Mouse (Mus musculus) forebrain, embryonic 15.5 days (tissue): Measurements from ENCODE around the gene Hapln2. TPM values are rescaled to one million over a fixed set of nuclear protein-coding genes. Genes with fewer than 3 reads are reported as not detected.

Experiments
- ATAC-seq: fragments of 200-750 bp; cut with Nextera tagmentation; replicated peaks from 2 replicates; pipeline ENCODE4 v1.8.0; 2017; ENCODE audit warnings: mild to moderate bottlenecking, moderate TSS enrichment, moderate library complexity
- H3K27ac ChIP-seq: fragments of 300-500 bp; sonication (generic); replicated peaks from 2 replicates; pipeline ENCODE4 v1.5.1; 2015; ENCODE audit warnings: mild to moderate bottlenecking, inconsistent platforms
- H3K27me3 ChIP-seq: fragments of 300-500 bp; sonication (generic); 2 replicates; pipeline ENCODE4 v1.6.1; 2015; ENCODE audit warnings: inconsistent platforms
- H3K36me3 ChIP-seq: fragments of 300-500 bp; sonication (generic); 2 replicates; pipeline ENCODE4 v1.6.1; 2015; ENCODE audit warnings: mild to moderate bottlenecking, inconsistent platforms
- H3K4me1 ChIP-seq: fragments of 300-500 bp; sonication (generic); 2 replicates; pipeline ENCODE4 v1.6.1; 2015; ENCODE audit warnings: inconsistent platforms
- H3K4me2 ChIP-seq: fragments of 300-500 bp; sonication (generic); replicated peaks from 2 replicates; pipeline ENCODE4 v1.6.1; 2015; ENCODE audit warnings: mild to moderate bottlenecking, inconsistent platforms
- H3K4me3 ChIP-seq: fragments of 300-500 bp; sonication (generic); 2 replicates; pipeline ENCODE4 v1.5.1; 2015; ENCODE audit warnings: mild to moderate bottlenecking, inconsistent platforms
- H3K9ac ChIP-seq: fragments of 300-500 bp; sonication (generic); replicated peaks from 2 replicates; pipeline ENCODE4 v1.6.1; 2015; ENCODE audit warnings: mild to moderate bottlenecking, inconsistent platforms
- H3K9me3 ChIP-seq: fragments of 300-500 bp; sonication (generic); 2 replicates; pipeline ENCODE4 v1.6.1; 2016; ENCODE audit warnings: inconsistent platforms
- WGBS: fragments of 180-500 bp; shearing (Covaris S2); methylation state at CpG from one replicate; pipeline ENCODE4 v1.1.7; 2015; ENCODE audit warnings: mixed read lengths; 5-methylcytosine and 5-hydroxymethylcytosine counted together
- polyA plus RNA-seq: library from polyadenylated mRNA; unstranded; fragments of >200 nt; fragmentation: Nextera tagmentation; extraction: Ambion mirVana; gene quantifications from 2 replicates; pipeline ENCODE4 v1.2.1, GENCODE M21; 2015

Gene Hapln2
- polyA plus RNA-seq, 1 experiment from 2014 or later, result 0.43 TPM

GRCm38 (mm10) chr3:88000181-88000580 is 27.2 kb downstream of the Hapln2 start, which contains the start of gene Bcan:
Gene Bcan (minus strand): TSS chr3:88000230.
- peaks cover 78% of the 10 kb centered on the region for H3K27me3 ChIP-seq
- peak within 1 kb of the TSS; percentile 42 for H3K9ac ChIP-seq
- peaks cover 58% of the 10 kb centered on the region for H3K4me1 ChIP-seq
- H3K27ac ChIP-seq, result peak within 1 kb of the TSS; percentile 65
- no peak; the same call in 1 of the 2 replicates for ATAC-seq
- no peaks in the 10 kb centered on the region for H3K36me3 ChIP-seq
- under 1% methylated on average over 39 of the region's 39 CpGs for WGBS
- H3K4me2 ChIP-seq, result peak within 1 kb of the TSS; percentile 71
- H3K9me3 ChIP-seq, result no peaks in the 10 kb centered on the region
- peak within 1 kb of the TSS; percentile 41 for H3K4me3 ChIP-seq

- H3K9ac ChIP-seq, result peak overlapping the region; percentile 42
- peak overlapping the region; percentile 71 for H3K4me2 ChIP-seq
- H3K9me3 ChIP-seq, result no peaks in the 10 kb centered on the region
- ATAC-seq, result no peak; the same call in 1 of the 2 replicates
- peaks cover 58% of the 10 kb centered on the region for H3K4me1 ChIP-seq
- H3K36me3 ChIP-seq, result no peaks in the 10 kb centered on the region
- WGBS, result under 1% methylated on average over 38 of the region's 38 CpGs
- H3K27me3 ChIP-seq, result peaks cover 87% of the 10 kb centered on the region
- peak overlapping the region; percentile 41 for H3K4me3 ChIP-seq
- H3K27ac ChIP-seq, result peak overlapping the region; percentile 65
These were observed 28.0 kb downstream of the Hapln2 start for GRCm38 (mm10) chr3:87999243-87999895.

DNA sequence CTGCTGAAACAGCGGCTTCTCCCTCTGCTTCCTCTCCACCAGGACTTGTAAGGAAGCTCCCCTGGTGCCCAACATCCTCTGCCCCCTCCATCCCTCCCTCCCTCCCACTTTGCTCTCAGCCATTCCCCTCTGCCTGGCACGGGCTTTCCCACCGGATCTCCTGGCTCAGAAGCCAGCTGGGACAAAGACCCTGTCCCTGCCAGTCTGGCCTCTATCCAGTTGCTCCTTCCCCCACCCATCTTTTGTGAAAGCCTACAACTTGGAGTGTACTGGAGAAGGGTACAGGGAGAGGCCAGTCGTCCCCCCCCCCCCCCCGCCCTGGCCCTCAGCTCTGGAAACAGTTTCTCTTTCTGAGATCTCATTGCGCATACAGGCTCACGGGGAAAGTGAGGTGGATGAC is 28.6 kb downstream of the Hapln2 start:
- H3K4me2 ChIP-seq, result peak overlapping the region; percentile 71
- H3K27ac ChIP-seq, result no peak overlapping the region
- H3K9ac ChIP-seq, result peak overlapping the region; percentile 42; the same call in 1 of the 2 replicates
- peak; percentile 45; the same call in 1 of the 2 replicates for ATAC-seq
- no peaks in the 10 kb centered on the region for H3K9me3 ChIP-seq
- peak overlapping the region; percentile 41 for H3K4me3 ChIP-seq
- WGBS, result 2% methylated on average over 7 of the region's 7 CpGs
- peaks cover 58% of the 10 kb centered on the region for H3K4me1 ChIP-seq
- H3K27me3 ChIP-seq, result peaks cover 93% of the 10 kb centered on the region
- H3K36me3 ChIP-seq, result no peaks in the 10 kb centered on the region

DNA sequence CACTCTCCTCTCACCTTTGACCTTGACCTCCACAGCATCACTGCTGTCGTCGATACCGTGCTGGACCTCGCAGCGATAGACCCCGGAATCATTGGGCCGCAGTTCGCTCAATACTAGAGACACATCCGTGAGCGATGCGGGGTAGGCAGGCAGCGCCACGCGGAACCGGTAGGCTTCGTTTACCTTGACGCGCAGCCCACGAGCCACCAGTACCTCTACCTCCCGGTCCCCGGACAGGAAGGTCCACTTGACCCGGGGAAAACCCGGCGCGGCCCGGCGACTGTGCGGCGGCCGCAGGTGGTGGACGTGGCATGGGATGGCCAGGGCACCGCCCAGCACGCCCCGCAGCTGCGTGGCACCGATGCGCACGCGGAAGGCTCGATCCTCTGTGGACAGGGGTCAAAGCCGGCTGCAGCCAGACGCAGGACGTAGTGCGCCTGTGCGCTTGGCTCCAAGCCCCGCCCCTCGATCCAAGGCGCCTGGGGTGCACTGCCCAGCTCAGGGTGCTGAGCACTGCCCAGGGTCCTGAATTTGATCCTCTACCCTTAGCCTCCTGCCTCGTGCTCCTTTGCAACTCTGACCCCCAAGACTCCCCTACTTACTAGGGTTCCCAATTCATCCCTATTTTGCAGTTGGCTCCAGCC is 30.3 kb downstream of the Hapln2 start:
- 3% methylated on average over 49 of the region's 49 CpGs for WGBS
- H3K4me3 ChIP-seq, result peak overlapping the region; percentile 41
- H3K9me3 ChIP-seq, result no peaks in the 10 kb centered on the region
- ATAC-seq, result no peak
- H3K27me3 ChIP-seq, result peaks cover 86% of the 10 kb centered on the region
- no peaks in the 10 kb centered on the region for H3K36me3 ChIP-seq
- no peak overlapping the region for H3K27ac ChIP-seq
- peaks cover 51% of the 10 kb centered on the region for H3K4me1 ChIP-seq
- H3K9ac ChIP-seq, result peak overlapping the region; percentile 52
- peak overlapping the region; percentile 73 for H3K4me2 ChIP-seq

DNA sequence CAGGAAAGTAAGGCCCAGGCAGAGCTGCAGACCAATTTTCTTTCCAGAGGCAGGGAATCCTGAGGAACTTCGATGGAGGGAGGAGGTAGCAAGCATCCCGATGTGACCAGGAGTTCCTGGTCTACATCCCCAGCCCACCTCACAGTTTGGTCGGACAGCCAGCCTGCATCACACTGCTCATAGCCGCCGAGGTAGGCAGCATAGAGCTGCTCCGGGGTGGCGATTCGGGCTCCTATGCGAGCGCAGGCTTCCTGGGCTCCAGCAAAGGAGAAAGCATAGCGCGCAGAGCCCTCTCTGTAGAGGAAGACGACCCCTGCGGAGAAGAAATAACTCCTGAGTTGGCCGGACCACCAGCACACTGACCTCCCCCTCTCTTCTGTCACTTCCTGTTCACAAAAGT is 31.0 kb downstream of the Hapln2 start:
- peak overlapping the region; percentile 73 for H3K4me2 ChIP-seq
- 3% methylated on average over 15 of the region's 15 CpGs for WGBS
- peak overlapping the region; percentile 41 for H3K4me3 ChIP-seq
- no peak for ATAC-seq
- H3K36me3 ChIP-seq, result no peaks in the 10 kb centered on the region
- H3K27me3 ChIP-seq, result peaks cover 79% of the 10 kb centered on the region
- H3K4me1 ChIP-seq, result peaks cover 45% of the 10 kb centered on the region
- no peak overlapping the region for H3K9ac ChIP-seq
- no peak overlapping the region for H3K27ac ChIP-seq
- no peaks in the 10 kb centered on the region for H3K9me3 ChIP-seq

- peaks cover 68% of the 10 kb centered on the region for H3K27me3 ChIP-seq
- no peak overlapping the region for H3K27ac ChIP-seq
- H3K9me3 ChIP-seq, result no peaks in the 10 kb centered on the region
- no peak for ATAC-seq
- WGBS, result 32% methylated on average over 11 of the region's 11 CpGs
- H3K36me3 ChIP-seq, result no peaks in the 10 kb centered on the region
- H3K9ac ChIP-seq, result no peak overlapping the region
- H3K4me3 ChIP-seq, result no peak overlapping the region
- peaks cover 36% of the 10 kb centered on the region for H3K4me1 ChIP-seq
- no peak overlapping the region for H3K4me2 ChIP-seq
These were observed 32.1 kb downstream of the Hapln2 start for GRCm38 (mm10) chr3:87995331-87995730.

GRCm38 (mm10) chr3:87993436-87993835 is 33.9 kb downstream of the Hapln2 start:
- WGBS, result 7% methylated on average over 5 of the region's 6 CpGs
- peaks cover 56% of the 10 kb centered on the region for H3K27me3 ChIP-seq
- no peak overlapping the region for H3K27ac ChIP-seq

GRCm38 (mm10) chr3:87989935-87990334 is 37.4 kb downstream of the Hapln2 start:
- 42% methylated on average over 10 of the region's 10 CpGs for WGBS
- H3K9me3 ChIP-seq, result no peaks in the 10 kb centered on the region
- no peak overlapping the region for H3K4me2 ChIP-seq
- no peaks in the 10 kb centered on the region for H3K36me3 ChIP-seq
- H3K27me3 ChIP-seq, result peaks cover 21% of the 10 kb centered on the region
- H3K27ac ChIP-seq, result no peak overlapping the region
- ATAC-seq, result no peak
- no peak overlapping the region for H3K4me3 ChIP-seq
- H3K4me1 ChIP-seq, result peaks cover 38% of the 10 kb centered on the region
- H3K9ac ChIP-seq, result no peak overlapping the region

More at GRCm38 (mm10) chr3:87993436-87993835, 33.9 kb downstream of the Hapln2 start:
- H3K9me3 ChIP-seq, result no peaks in the 10 kb centered on the region
- H3K4me2 ChIP-seq, result no peak overlapping the region
- no peak overlapping the region for H3K9ac ChIP-seq
- ATAC-seq, result no peak
- H3K36me3 ChIP-seq, result no peaks in the 10 kb centered on the region
- H3K4me3 ChIP-seq, result no peak overlapping the region
- H3K4me1 ChIP-seq, result peaks cover 24% of the 10 kb centered on the region

DNA sequence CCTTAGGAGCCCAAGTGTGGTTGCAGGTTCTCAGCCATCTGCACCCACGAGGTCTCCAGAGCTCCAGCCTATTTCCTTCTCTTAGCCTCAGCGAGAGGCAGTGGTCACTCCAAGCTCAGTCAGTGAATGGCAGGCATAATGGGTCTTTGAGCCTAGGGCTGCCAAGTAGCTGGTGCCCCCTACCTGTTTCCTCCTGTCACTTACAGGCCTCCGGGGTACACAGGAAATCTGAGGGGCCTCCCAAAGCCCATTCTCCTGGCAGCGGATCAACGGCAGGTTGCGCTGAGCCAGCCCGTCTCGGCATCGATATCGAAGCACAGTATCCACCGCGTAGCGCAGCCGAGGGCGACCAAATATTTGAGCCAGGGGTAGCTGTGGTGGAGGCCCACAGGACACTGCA is 39.3 kb downstream of the Hapln2 start:
- peak overlapping the region; percentile 54 for H3K9ac ChIP-seq
- H3K4me3 ChIP-seq, result peak overlapping the region; percentile 44
- peak overlapping the region; percentile 59 for H3K27ac ChIP-seq
- peak overlapping the region; percentile 78 for H3K4me2 ChIP-seq
- ATAC-seq, result no peak; the same call in 1 of the 2 replicates
- peaks cover 4% of the 10 kb centered on the region; the same call in 1 of the 2 replicates for H3K27me3 ChIP-seq
- no peaks in the 10 kb centered on the region for H3K36me3 ChIP-seq
- peaks cover 52% of the 10 kb centered on the region for H3K4me1 ChIP-seq
- H3K9me3 ChIP-seq, result no peaks in the 10 kb centered on the region
- 4% methylated on average over 15 of the region's 15 CpGs for WGBS

- H3K9me3 ChIP-seq, result no peaks in the 10 kb centered on the region
- WGBS, result under 1% methylated on average over 15 of the region's 15 CpGs
- no peaks in the 10 kb centered on the region for H3K36me3 ChIP-seq
- ATAC-seq, result peak; percentile 79
- peaks cover 57% of the 10 kb centered on the region for H3K4me1 ChIP-seq
- H3K4me3 ChIP-seq, result peak overlapping the region; percentile 44
- H3K4me2 ChIP-seq, result peak overlapping the region; percentile 78
- H3K27me3 ChIP-seq, result 0 out of 2 replicates have a peak, but pooled peaks cover 4% of the 10 kb centered on the region
- peak overlapping the region; percentile 54 for H3K9ac ChIP-seq
- H3K27ac ChIP-seq, result peak overlapping the region; percentile 59
These were observed 39.8 kb downstream of the Hapln2 start for GRCm38 (mm10) chr3:87987633-87988032.

- H3K27me3 ChIP-seq, result 0 out of 2 replicates have a peak, but pooled peaks cover 4% of the 10 kb centered on the region
- H3K4me3 ChIP-seq, result peak overlapping the region; percentile 44
- H3K4me1 ChIP-seq, result peaks cover 64% of the 10 kb centered on the region
- peak; percentile 75 for ATAC-seq
- H3K36me3 ChIP-seq, result no peaks in the 10 kb centered on the region
- peak overlapping the region; percentile 54; the same call in 1 of the 2 replicates for H3K9ac ChIP-seq
- WGBS, result under 1% methylated on average over 17 of the region's 17 CpGs
- peak overlapping the region; percentile 78 for H3K4me2 ChIP-seq
- H3K9me3 ChIP-seq, result no peaks in the 10 kb centered on the region
- peak overlapping the region; percentile 59 for H3K27ac ChIP-seq
These were observed 40.5 kb downstream of the Hapln2 start for GRCm38 (mm10) chr3:87986868-87987267.
